Mouse (Mus musculus) heart, adult 11 months (tissue): ENCODE data around the gene Neurod4.
"Not testable (repeated sequence)": the region's sequence is repeated elsewhere in the genome, so short reads cannot be mapped to it uniquely, and the experiment has no call there.

Experiments
- DNase-seq: peaks from one replicate; pipeline ENCODE4 v3.0.0; 2022

Gene Neurod4

GRCm38 (mm10) chr10:130280066-130280465 is at the start of gene Neurod4:
TSS of gene Neurod4 (minus strand) at chr10:130280240.
- DNase-seq: no peak

GRCm38 (mm10) chr10:130324243-130324642 is 44.2 kb upstream of the Neurod4 start:
- no peak for DNase-seq

- DNase-seq: peak; percentile 89
These were observed 42.6 kb upstream of the Neurod4 start, which contains the start of gene Tespa1 for GRCm38 (mm10) chr10:130322637-130323036. TSS of gene Tespa1 (plus strand) at chr10:130322870.

GRCm38 (mm10) chr10:130322062-130322461 is 42.0 kb upstream of the Neurod4 start:
- DNase-seq: no peak

GRCm38 (mm10) chr10:130320715-130321114 is 40.7 kb upstream of the Neurod4 start:
- DNase-seq: no peak

- DNase-seq: no peak
These were observed 38.7 kb upstream of the Neurod4 start for GRCm38 (mm10) chr10:130318720-130319119.

GRCm38 (mm10) chr10:130315846-130316245 is 35.8 kb upstream of the Neurod4 start:
- no peak for DNase-seq

- peak; percentile 92 for DNase-seq
These were observed 34.2 kb upstream of the Neurod4 start for GRCm38 (mm10) chr10:130314110-130314829.

- no peak for DNase-seq
These were observed 33.5 kb upstream of the Neurod4 start for GRCm38 (mm10) chr10:130313531-130313930.

- DNase-seq: no peak
These were observed 31.6 kb upstream of the Neurod4 start for GRCm38 (mm10) chr10:130311534-130312227.

GRCm38 (mm10) chr10:130304138-130304537 is 24.1 kb upstream of the Neurod4 start:
- DNase-seq: not testable (repeated sequence)

- not testable (repeated sequence) for DNase-seq
These were observed 18.7 kb upstream of the Neurod4 start for GRCm38 (mm10) chr10:130298748-130299147.

GRCm38 (mm10) chr10:130293741-130294408 is 13.8 kb upstream of the Neurod4 start:
- peak; percentile 64 for DNase-seq

- peak; percentile 46 for DNase-seq
These were observed 8.0 kb upstream of the Neurod4 start for GRCm38 (mm10) chr10:130288007-130288406.

- DNase-seq: no peak
These were observed 7.2 kb upstream of the Neurod4 start for GRCm38 (mm10) chr10:130287201-130287600.

- peak; percentile 78 for DNase-seq
These were observed 2.0 kb upstream of the Neurod4 start for GRCm38 (mm10) chr10:130281982-130282449.

- DNase-seq: no peak
These were observed 3.5 kb downstream of the Neurod4 start for GRCm38 (mm10) chr10:130276496-130276895.

- no peak for DNase-seq
These were observed 4.3 kb downstream of the Neurod4 start for GRCm38 (mm10) chr10:130275759-130276158.

GRCm38 (mm10) chr10:130263203-130263602 is 16.8 kb downstream of the Neurod4 start:
- no peak for DNase-seq

- peak; percentile 80 for DNase-seq
These were observed 20.6 kb downstream of the Neurod4 start for GRCm38 (mm10) chr10:130259483-130259882.

- no peak for DNase-seq
These were observed 35.8 kb downstream of the Neurod4 start for GRCm38 (mm10) chr10:130244271-130244670.

- DNase-seq: no peak
These were observed 41.5 kb downstream of the Neurod4 start for GRCm38 (mm10) chr10:130238318-130239209.
